Mouse (Mus musculus): ENCODE results near the gene Ppp1ca.

- TF ChIP-seq CTCF (IDR thresholded peaks at IDR 0.05; ENCODE audit: low read depth, low read length) (no peak), POLR2AphosphoS5 (IDR thresholded peaks at IDR 0.05; ENCODE audit: insufficient replicate concordance, low read depth, low read length) (no peak)
Measured at GRCm38 (mm10) chr19:4152445-4153231, 39.2 kb upstream of the Ppp1ca start.

Data from G1E (cell line).